Mouse (Mus musculus) MEL (cell line): ENCODE data around the gene Dnph1. TPM values are rescaled to one million over a fixed set of nuclear protein-coding genes. Genes with fewer than 3 reads are reported as not detected.
"Not testable (repeated sequence)": the region's sequence is repeated elsewhere in the genome, so short reads cannot be mapped to it uniquely, and the experiment has no call there.

Source experiments
- DNase-seq: peaks from one replicate; pipeline ENCODE4 v3.0.0; 2011; ENCODE audit warnings: low read depth, low spot score
- H3K27ac ChIP-seq: 2 replicates; pipeline ENCODE4 v1.5.1; 2012; ENCODE audit warnings: low read depth, mild to moderate bottlenecking, control low read depth, low read length, moderate library complexity; ENCODE audit not compliant: control insufficient read depth
- H3K27me3 ChIP-seq, 2 experiments: fragments of 150-350 bp in 1 of 2; sonication (generic) in 1 of 2; 2 replicates each; pipeline ENCODE4 v1.6.1; 2012; ENCODE audit warnings: low read length in 2 of 2, mild to moderate bottlenecking in 2 of 2, improper control_type of control experiment in 1 of 2, moderate library complexity in 1 of 2; ENCODE audit not compliant: insufficient read depth in 2 of 2, control insufficient read depth in 1 of 2
- H3K36me3 ChIP-seq, 2 experiments: 2 replicates each; pipeline ENCODE4 v1.6.1; 2012 to 2014; ENCODE audit warnings: low read length in 2 of 2, improper control_type of control experiment in 1 of 2, inconsistent platforms in 1 of 2, mild to moderate bottlenecking in 1 of 2; ENCODE audit not compliant: insufficient read depth in 2 of 2, control insufficient read depth in 1 of 2
- H3K4me1 ChIP-seq, 2 experiments: fragments of 150-350 bp in 1 of 2; sonication (generic) in 1 of 2; 2 replicates each; pipeline ENCODE4 v1.6.1; 2012; ENCODE audit warnings: low read length in 2 of 2, improper control_type of control experiment in 1 of 2, mild to moderate bottlenecking in 1 of 2; ENCODE audit not compliant: insufficient read depth in 2 of 2, control insufficient read depth in 1 of 2
- H3K4me3 ChIP-seq, 2 experiments: fragments of 150-350 bp in 1 of 2; sonication (generic) in 1 of 2; 2 replicates each; pipeline ENCODE4 v1.5.1; 2012; ENCODE audit warnings: low read depth in 2 of 2, low read length in 2 of 2, mild to moderate bottlenecking in 2 of 2, moderate library complexity in 2 of 2, control low read depth in 1 of 2, improper control_type of control experiment in 1 of 2; ENCODE audit not compliant: control insufficient read depth in 1 of 2, insufficient read depth in 1 of 2
- H3K79me2 ChIP-seq: 2 replicates; pipeline ENCODE4 v1.6.1; 2012; ENCODE audit warnings: mild to moderate bottlenecking, low read length, moderate library complexity; ENCODE audit not compliant: control insufficient read depth, poor library complexity, insufficient read depth
- H3K9ac ChIP-seq: 2 replicates; pipeline ENCODE4 v1.6.1; 2012; ENCODE audit warnings: low read depth, mild to moderate bottlenecking, control low read depth, low read length, moderate library complexity; ENCODE audit not compliant: control insufficient read depth, poor library complexity, severe bottlenecking
- H3K9me3 ChIP-seq: fragments of 150-350 bp; sonication (generic); replicated peaks from 2 replicates; pipeline ENCODE4 v1.6.1; 2012; ENCODE audit warnings: mild to moderate bottlenecking, low read length, improper control_type of control experiment, moderate library complexity; ENCODE audit not compliant: insufficient read depth
- BHLHE40 ChIP-seq: IDR thresholded peaks from 2 replicates; pipeline ENCODE4 v1.6.1; 2012; ENCODE audit warnings: low read depth, mild to moderate bottlenecking, inconsistent platforms, low read length, improper control_type of control experiment, borderline replicate concordance
- CHD1 ChIP-seq: IDR thresholded peaks from 2 replicates; pipeline ENCODE4 v1.6.1; 2012; ENCODE audit warnings: low read depth, mild to moderate bottlenecking, inconsistent platforms, low read length, improper control_type of control experiment
- CHD2 ChIP-seq: IDR thresholded peaks from 2 replicates; pipeline ENCODE4 v1.6.1; 2011; ENCODE audit warnings: low read length, improper control_type of control experiment
- CTCF ChIP-seq, 3 experiments: IDR thresholded peaks in 2 of 3; conservative IDR thresholded peaks in 1 of 3; 2 replicates each; pipeline ENCODE4 v1.5.1; 2011 to 2012; ENCODE audit warnings: low read length in 3 of 3, low read depth in 2 of 3, mild to moderate bottlenecking in 2 of 3, improper control_type of control experiment in 1 of 3, inconsistent platforms in 1 of 3, mixed read lengths in 1 of 3, moderate library complexity in 1 of 3; ENCODE audit not compliant: control insufficient read depth in 1 of 3, insufficient read depth in 1 of 3, poor library complexity in 1 of 3, severe bottlenecking in 1 of 3
- ETS1 ChIP-seq: IDR thresholded peaks from 2 replicates; pipeline ENCODE4 v1.6.1; 2012; ENCODE audit warnings: low read depth, mild to moderate bottlenecking, inconsistent platforms, low read length, improper control_type of control experiment, moderate library complexity
- GABPA ChIP-seq: IDR thresholded peaks from 2 replicates; pipeline ENCODE4 v1.6.1; 2012; ENCODE audit warnings: low read depth, mild to moderate bottlenecking, inconsistent platforms, low read length, improper control_type of control experiment, moderate library complexity
- GATA1 ChIP-seq: IDR thresholded peaks from 2 replicates; pipeline ENCODE4 v1.6.1; 2011; ENCODE audit warnings: low read depth, low read length, improper control_type of control experiment
- HCFC1 ChIP-seq: IDR thresholded peaks from 2 replicates; pipeline ENCODE4 v1.6.1; 2012; ENCODE audit warnings: low read depth, mild to moderate bottlenecking, inconsistent platforms, low read length, improper control_type of control experiment, moderate library complexity
- JUND ChIP-seq: IDR thresholded peaks from 2 replicates; pipeline ENCODE4 v1.6.1; 2011; ENCODE audit warnings: low read depth, mild to moderate bottlenecking, improper control_type of control experiment, low read length
- MAZ ChIP-seq: IDR thresholded peaks from 2 replicates; pipeline ENCODE4 v1.6.1; 2012; ENCODE audit warnings: low read depth, mild to moderate bottlenecking, inconsistent platforms, low read length, improper control_type of control experiment
- MEF2A ChIP-seq: IDR thresholded peaks from 2 replicates; pipeline ENCODE4 v1.6.1; 2014; ENCODE audit warnings: low read depth, mild to moderate bottlenecking, inconsistent platforms, low read length, improper control_type of control experiment; ENCODE audit not compliant: poor library complexity, insufficient replicate concordance, severe bottlenecking; ENCODE audit errors: extremely low read depth
- MXI1 ChIP-seq: IDR thresholded peaks from 2 replicates; pipeline ENCODE4 v1.6.1; 2011; ENCODE audit warnings: mild to moderate bottlenecking, low read depth, low read length, improper control_type of control experiment
- MYB ChIP-seq: IDR thresholded peaks from 2 replicates; pipeline ENCODE4 v1.6.1; 2011; ENCODE audit warnings: mild to moderate bottlenecking, low read depth, low read length, improper control_type of control experiment
- POLR2A ChIP-seq, 2 experiments: IDR thresholded peaks; 2 replicates each; pipeline ENCODE4 v1.6.1; 2011 to 2012; ENCODE audit warnings: low read length in 2 of 2, mild to moderate bottlenecking in 2 of 2, control low read depth in 1 of 2, improper control_type of control experiment in 1 of 2, low read depth in 1 of 2, moderate library complexity in 1 of 2; ENCODE audit not compliant: control insufficient read depth in 1 of 2, insufficient read depth in 1 of 2, poor library complexity in 1 of 2
- POLR2AphosphoS5 ChIP-seq: IDR thresholded peaks from 2 replicates; pipeline ENCODE4 v1.6.1; 2012; ENCODE audit warnings: low read depth, borderline replicate concordance, mild to moderate bottlenecking, inconsistent platforms, low read length, moderate library complexity, mixed read lengths
- RCOR1 ChIP-seq: IDR thresholded peaks from 2 replicates; pipeline ENCODE4 v1.6.1; 2012; ENCODE audit warnings: low read depth, mild to moderate bottlenecking, inconsistent platforms, low read length, improper control_type of control experiment
- SIN3A ChIP-seq: IDR thresholded peaks from 2 replicates; pipeline ENCODE4 v1.6.1; 2012; ENCODE audit warnings: low read length, improper control_type of control experiment, inconsistent platforms
- TAL1 ChIP-seq: IDR thresholded peaks from 2 replicates; pipeline ENCODE4 v1.6.1; 2012; ENCODE audit warnings: mild to moderate bottlenecking, inconsistent platforms, low read length, moderate library complexity, mixed read lengths
- TBP ChIP-seq: IDR thresholded peaks from 2 replicates; pipeline ENCODE4 v1.8.0; 2011; ENCODE audit warnings: low read depth, low read length, improper control_type of control experiment
- UBTF ChIP-seq: IDR thresholded peaks from 2 replicates; pipeline ENCODE4 v1.6.1; 2012; ENCODE audit warnings: low read depth, mild to moderate bottlenecking, inconsistent platforms, low read length, improper control_type of control experiment, moderate library complexity, borderline replicate concordance; ENCODE audit not compliant: insufficient read depth
- ZC3H11A ChIP-seq: IDR thresholded peaks from 2 replicates; pipeline ENCODE4 v1.6.1; 2012; ENCODE audit warnings: low read depth, mild to moderate bottlenecking, inconsistent platforms, low read length, improper control_type of control experiment
- ZMIZ1 ChIP-seq: IDR thresholded peaks from 2 replicates; pipeline ENCODE4 v1.6.1; 2012; ENCODE audit warnings: low read depth, mild to moderate bottlenecking, inconsistent platforms, low read length, improper control_type of control experiment, moderate library complexity
- ZNF384 ChIP-seq: IDR thresholded peaks from 2 replicates; pipeline ENCODE4 v1.6.1; 2012; ENCODE audit warnings: low read depth, mild to moderate bottlenecking, inconsistent platforms, low read length, improper control_type of control experiment
- polyA plus RNA-seq, 2 experiments: library from polyadenylated mRNA; stranded (reverse) in 1 of 2; unstranded in 1 of 2; fragments of >175 nt in 1 of 2; fragments of >200 nt in 1 of 2; gene quantifications; 2 replicates each; pipeline versions ENCODE4 v1.2.1 to v1.2.4; 2012; ENCODE audit warnings: low replicate concordance in 2 of 2, low read depth in 1 of 2; ENCODE audit not compliant: insufficient read length in 2 of 2, insufficient read depth in 1 of 2, missing spikeins in 1 of 2
- total RNA-seq: library from RNA; depleted of rRNA; stranded (reverse); fragments of 300-350 nt; gene quantifications from 2 replicates; pipeline ENCODE4 v1.2.3, GENCODE M21; 2012

The Dnph1 gene
- total and polyA plus RNA-seq, 3 experiments, result 40.8 to 86.5 TPM; not detected in 1

- no peak for DNase-seq
- TF ChIP-seq UBTF (no peak), MXI1 (no peak), CTCF (IDR thresholded peaks at IDR 0.05 in 2 of 3, conservative IDR thresholded peaks at IDR 0.05 in 1 of 3; ENCODE audit: control insufficient read depth in 1 of 3, insufficient read depth in 1 of 3, low read depth in 2 of 3, low read length in 3 of 3, poor library complexity in 1 of 3, severe bottlenecking in 1 of 3) (no peak), MYB (no peak), RCOR1 (no peak), CHD1 (no peak), GATA1 (no peak), POLR2A (IDR thresholded peaks at IDR 0.05; ENCODE audit: control insufficient read depth in 1 of 2, insufficient read depth in 1 of 2, low read depth in 1 of 2, low read length in 2 of 2, poor library complexity in 1 of 2) (no peak), TBP (no peak)
- Histone ChIP-seq H3K4me1 (peaks cover 0 to 7% of the 10 kb centered on the region in 2 experiments; a peak in 3 of 4 replicates), H3K27ac (no peak overlapping the region), H3K27me3 (peaks cover 4 to 6% of the 10 kb centered on the region in 2 experiments; a peak in 3 of 4 replicates), H3K9me3 (no peaks in the 10 kb centered on the region), H3K9ac (no peak overlapping the region), H3K79me2 (peaks cover 7% of the 10 kb centered on the region), H3K4me3 (no peak overlapping the region), H3K36me3 (peaks cover 0 to 7% of the 10 kb centered on the region in 2 experiments; a peak in 3 of 4 replicates)
Measured at GRCm38 (mm10) chr17:46495486-46495885, 1.0 kb upstream of the Dnph1 start.

- H3K9ac ChIP-seq, H3K4me1 ChIP-seq, H3K9me3 ChIP-seq, H3K27me3 ChIP-seq, H3K36me3 ChIP-seq, DNase-seq, H3K79me2 ChIP-seq, H3K27ac ChIP-seq, H3K4me3 ChIP-seq: not testable (repeated sequence)
Measured at GRCm38 (mm10) chr17:46496081-46496480, 430 bp upstream of the Dnph1 start.

- Histone ChIP-seq H3K36me3 (peaks cover 0 to 7% of the 10 kb centered on the region in 2 experiments; a peak in 3 of 4 replicates), H3K27ac (no peak overlapping the region), H3K27me3 (peaks cover under 1 to 3% of the 10 kb centered on the region in 2 experiments; a peak in 2 of 4 replicates), H3K79me2 (peaks cover 7% of the 10 kb centered on the region), H3K4me3 (no peak overlapping the region), H3K4me1 (peaks cover 0 to 7% of the 10 kb centered on the region in 2 experiments; a peak in 3 of 4 replicates), H3K9me3 (no peaks in the 10 kb centered on the region), H3K9ac (no peak overlapping the region)
- no peak for DNase-seq
- TF ChIP-seq ZNF384 (no peak), MEF2A (no peak), SIN3A (no peak), ZMIZ1 (no peak), POLR2AphosphoS5 (no peak), TAL1 (no peak), CHD2 (no peak), BHLHE40 (no peak), HCFC1 (no peak), RCOR1 (no peak), JUND (no peak), GABPA (no peak), MAZ (no peak), ZC3H11A (no peak), MYB (no peak), CTCF (IDR thresholded peaks at IDR 0.05 in 2 of 3, conservative IDR thresholded peaks at IDR 0.05 in 1 of 3; ENCODE audit: control insufficient read depth in 1 of 3, insufficient read depth in 1 of 3, low read depth in 2 of 3, low read length in 3 of 3, poor library complexity in 1 of 3, severe bottlenecking in 1 of 3) (no peak), ETS1 (no peak)
Measured at GRCm38 (mm10) chr17:46497956-46498355, 1.4 kb downstream of the Dnph1 start.
